Mouse (Mus musculus) ES-E14 (cell line): ENCODE measurements around the gene Fntb. TPM values are rescaled to one million over a fixed set of nuclear protein-coding genes. Genes with fewer than 3 reads are reported as not detected.

Experiments used
- DNase-seq: peaks from one replicate; pipeline ENCODE4 v3.0.0-alpha.2; 2013; ENCODE audit warnings: low read depth, low spot score
- H3K27ac ChIP-seq: 2 replicates; pipeline ENCODE4 v1.5.1; 2012; ENCODE audit warnings: low read depth, mild to moderate bottlenecking, low read length, moderate library complexity, mixed read lengths; ENCODE audit not compliant: poor library complexity, insufficient read depth, severe bottlenecking
- H3K36me3 ChIP-seq: 2 replicates; pipeline ENCODE4 v1.6.1; 2012; ENCODE audit warnings: mild to moderate bottlenecking, low read length, moderate library complexity, mixed read lengths; ENCODE audit not compliant: control insufficient read depth, poor library complexity, insufficient read depth, severe bottlenecking
- H3K4me1 ChIP-seq, 2 experiments: fragments of 150-350 bp in 1 of 2; sonication (generic) in 1 of 2; 2 replicates each; pipeline ENCODE4 v1.6.1; 2012; ENCODE audit warnings: low read length in 2 of 2, mild to moderate bottlenecking in 1 of 2, mixed read lengths in 1 of 2; ENCODE audit not compliant: control insufficient read depth in 2 of 2, insufficient read depth in 2 of 2, poor library complexity in 1 of 2
- H3K4me3 ChIP-seq, 2 experiments: fragments of 150-350 bp in 1 of 2; sonication (generic) in 1 of 2; 2 replicates each; pipeline ENCODE4 v1.5.1; 2012; ENCODE audit warnings: low read length in 2 of 2, low read depth in 1 of 2, mild to moderate bottlenecking in 1 of 2, mixed read lengths in 1 of 2; ENCODE audit not compliant: insufficient read depth in 1 of 2, poor library complexity in 1 of 2, severe bottlenecking in 1 of 2
- H3K9ac ChIP-seq: 2 replicates; pipeline ENCODE4 v1.6.1; 2012; ENCODE audit warnings: low read depth, mild to moderate bottlenecking, low read length, mixed read lengths; ENCODE audit not compliant: poor library complexity, insufficient read depth, severe bottlenecking
- H3K9me3 ChIP-seq: fragments of 150-350 bp; sonication (generic); 2 replicates; pipeline ENCODE4 v1.6.1; 2012; ENCODE audit warnings: low read depth, mild to moderate bottlenecking, low read length; ENCODE audit not compliant: control insufficient read depth, insufficient read depth
- CHD2 ChIP-seq: IDR thresholded peaks from 2 replicates; pipeline ENCODE4 v1.6.1; 2014; ENCODE audit warnings: mild to moderate bottlenecking, low read depth, low read length, inconsistent platforms
- HCFC1 ChIP-seq: IDR thresholded peaks from 2 replicates; pipeline ENCODE4 v1.6.1; 2012; ENCODE audit warnings: low read length, inconsistent platforms, borderline replicate concordance; ENCODE audit not compliant: insufficient read depth
- MAFK ChIP-seq: IDR thresholded peaks from 2 replicates; pipeline ENCODE4 v1.6.1; 2014; ENCODE audit warnings: mild to moderate bottlenecking, low read depth, low read length, inconsistent platforms; ENCODE audit not compliant: insufficient read depth
- ZC3H11A ChIP-seq: IDR thresholded peaks from 2 replicates; pipeline ENCODE4 v1.6.1; 2012; ENCODE audit warnings: low read depth, mild to moderate bottlenecking, inconsistent platforms, low read length, borderline replicate concordance
- ZNF384 ChIP-seq: IDR thresholded peaks from 2 replicates; pipeline ENCODE4 v1.6.1; 2012; ENCODE audit warnings: low read depth, low read length, inconsistent platforms
- in situ Hi-C, 2 experiments: fragments of 600-800 bp; cut with MboI; formaldehyde crosslinking; loops; one replicate each; pipeline ENCODE4 v1.15.1; 2025; ENCODE audit warnings: low sequenced_read_pairs in 2 of 2, inconsistent platforms in 1 of 2; ENCODE audit not compliant: unreplicated experiment in 2 of 2
- total RNA-seq: library from RNA; depleted of rRNA; stranded (reverse); fragments of 300-350 nt; gene quantifications from 2 replicates; pipeline ENCODE4 v1.2.3, GENCODE M21; 2012

The Fntb gene
- total RNA-seq, 1 experiment, result 24.0 TPM

DNA sequence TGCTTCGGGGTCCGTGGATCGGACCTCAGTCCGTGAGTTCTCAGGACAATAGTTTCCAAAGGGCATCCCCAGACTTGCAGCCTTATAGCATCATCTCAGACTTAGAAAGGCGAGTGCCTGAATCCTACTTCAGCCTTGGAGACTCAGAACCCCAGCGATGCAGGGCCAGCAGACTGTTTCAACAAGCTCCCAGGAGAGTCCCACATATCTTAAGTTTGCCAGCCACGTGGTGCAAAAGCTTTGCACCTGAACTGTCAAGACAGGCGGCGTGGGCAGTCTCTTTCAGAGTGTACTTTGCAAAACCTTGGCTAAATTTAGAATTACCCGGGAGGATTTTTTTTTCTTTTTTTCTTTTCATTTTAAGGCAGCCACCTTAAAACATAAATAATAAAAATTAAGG, 42.4 kb downstream of the Fntb start:
- Histone ChIP-seq H3K9ac (no peak overlapping the region), H3K9me3 (no peaks in the 10 kb centered on the region), H3K27ac (no peak overlapping the region), H3K4me3 (no peak overlapping the region), H3K4me1 (peaks cover 0 to 12% of the 10 kb centered on the region in 2 experiments; a peak in 1 of 4 replicates), H3K36me3 (peaks cover 2% of the 10 kb centered on the region; the same call in 1 of the 2 replicates)
- DNase-seq, result no peak
- in situ Hi-C loops, result no loop called here
- TF ChIP-seq ZC3H11A (no peak), CHD2 (no peak), HCFC1 (no peak), ZNF384 (no peak), MAFK (no peak)

DNA sequence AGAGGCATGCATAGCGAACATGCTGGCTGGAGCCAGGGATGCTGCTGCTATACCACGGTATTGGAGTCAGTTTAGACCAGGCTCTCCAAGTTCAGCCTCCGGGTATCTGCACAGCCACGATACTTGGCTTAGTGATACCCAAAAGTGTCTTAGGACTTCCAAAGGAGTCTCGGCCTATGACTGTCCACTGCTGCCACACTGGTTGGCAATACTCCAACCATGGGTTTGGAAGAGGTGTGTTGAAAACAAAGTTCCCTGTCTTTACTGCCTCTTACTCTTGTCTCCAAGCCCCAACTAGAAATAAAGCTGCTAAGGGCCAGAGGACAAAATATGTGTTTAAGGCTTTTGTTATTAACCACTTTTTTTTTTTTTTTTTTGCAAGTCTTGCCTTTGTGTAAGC, 45.1 kb downstream of the Fntb start:
- TF ChIP-seq ZC3H11A (no peak), ZNF384 (no peak), MAFK (no peak)
- H3K36me3 ChIP-seq, result peaks cover 5% of the 10 kb centered on the region; the same call in 1 of the 2 replicates
- no peak overlapping the region for H3K4me3 ChIP-seq
- no peak overlapping the region for H3K27ac ChIP-seq
- H3K9me3 ChIP-seq, result no peaks in the 10 kb centered on the region
- H3K4me1 ChIP-seq, result peaks cover 0 to 12% of the 10 kb centered on the region in 2 experiments; a peak in 1 of 4 replicates
- no peak overlapping the region for H3K9ac ChIP-seq
- DNase-seq, result no peak
- in situ Hi-C loops, result no loop called here

DNA sequence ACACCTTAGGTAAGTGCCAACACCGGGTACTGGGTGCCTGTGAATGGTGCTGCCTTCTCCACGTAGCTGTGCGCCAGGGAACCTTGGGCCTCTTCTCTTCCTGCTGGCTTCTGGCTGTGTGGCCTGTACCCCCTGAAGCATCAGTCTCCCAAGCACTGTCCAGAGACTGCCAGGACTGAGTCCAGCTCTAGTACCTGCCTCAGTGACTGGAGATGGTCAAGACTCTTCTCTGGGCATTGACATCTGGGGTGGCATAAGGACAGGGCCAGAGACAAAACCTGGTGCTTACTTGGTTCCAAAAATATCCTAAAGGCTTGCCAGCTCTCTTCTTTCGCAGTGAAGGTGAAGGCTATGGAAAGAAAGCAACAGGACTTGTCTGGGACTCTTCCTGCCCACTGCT, 45.6 kb downstream of the Fntb start:
- Histone ChIP-seq H3K4me3 (no peak overlapping the region), H3K27ac (no peak overlapping the region), H3K9ac (no peak overlapping the region), H3K9me3 (no peaks in the 10 kb centered on the region), H3K36me3 (peaks cover 5% of the 10 kb centered on the region; the same call in 1 of the 2 replicates), H3K4me1 (peaks cover 0 to 12% of the 10 kb centered on the region in 2 experiments; a peak in 1 of 4 replicates)
- in situ Hi-C loops, result no loop called here
- no peak for TF ChIP-seq HCFC1
- TF ChIP-seq ZNF384, result no peak
- no peak for TF ChIP-seq MAFK
- TF ChIP-seq CHD2, result no peak
- TF ChIP-seq ZC3H11A, result no peak
- no peak for DNase-seq

GRCm38 (mm10) chr12:76813543-76813942, 48.2 kb downstream of the Fntb start:
- Histone ChIP-seq H3K4me1 (peaks cover 1 to 21% of the 10 kb centered on the region in 2 experiments; a peak in 2 of 4 replicates), H3K9me3 (no peaks in the 10 kb centered on the region), H3K4me3 (no peak overlapping the region), H3K9ac (no peak overlapping the region), H3K27ac (no peak overlapping the region), H3K36me3 (peaks cover 5% of the 10 kb centered on the region; the same call in 1 of the 2 replicates)
- TF ChIP-seq ZC3H11A, result no peak
- TF ChIP-seq HCFC1, result no peak
- TF ChIP-seq ZNF384, result no peak
- no peak for TF ChIP-seq MAFK
- no peak for TF ChIP-seq CHD2
- DNase-seq, result no peak
- in situ Hi-C loops, result no loop called here

- H3K4me1 ChIP-seq, result peaks cover 3 to 24% of the 10 kb centered on the region in 2 experiments; a peak in 2 of 4 replicates
Measured at GRCm38 (mm10) chr12:76814120-76814519, 48.7 kb downstream of the Fntb start.

More at GRCm38 (mm10) chr12:76814120-76814519, 48.7 kb downstream of the Fntb start:
- no peak overlapping the region for H3K9ac ChIP-seq
- in situ Hi-C loops, result no loop called here
- no peaks in the 10 kb centered on the region for H3K9me3 ChIP-seq
- H3K4me3 ChIP-seq, result no peak overlapping the region
- no peak for DNase-seq
- TF ChIP-seq MAFK (no peak), ZNF384 (no peak)
- peaks cover 5% of the 10 kb centered on the region; the same call in 1 of the 2 replicates for H3K36me3 ChIP-seq
- H3K27ac ChIP-seq, result no peak overlapping the region
